Mouse (Mus musculus): ENCODE measurements around the gene Map3k21. TPM values are rescaled to one million over a fixed set of nuclear protein-coding genes. Genes with fewer than 3 reads are reported as not detected.

Gene Map3k21
- total and polyA plus RNA-seq, 2 experiments from 2014 or later = 0.89 to 3.7 TPM

DNA sequence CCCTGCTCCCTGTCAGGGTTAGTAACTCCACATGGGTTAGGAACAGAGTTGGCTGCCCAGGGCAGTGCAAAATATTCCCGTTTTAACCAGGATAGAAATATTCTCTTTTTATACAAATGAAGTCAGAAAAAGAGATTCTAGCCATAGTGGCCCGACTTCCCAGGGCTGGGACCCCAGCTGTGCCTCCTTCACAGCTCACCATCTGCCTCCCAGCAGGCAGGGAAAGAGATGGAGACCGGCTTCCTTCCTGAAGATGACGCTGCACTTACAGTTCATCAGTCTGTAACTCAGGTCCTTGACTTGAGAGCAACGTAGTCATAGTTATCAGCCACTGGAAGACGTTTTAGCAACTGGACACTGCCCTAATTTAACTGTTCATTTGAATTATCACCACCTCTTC lies 70.6 kb downstream of the Map3k21 start:
- no peaks in the 10 kb centered on the region for H3K36me3 ChIP-seq (ENCODE audit: insufficient read depth, low read length)

DNA sequence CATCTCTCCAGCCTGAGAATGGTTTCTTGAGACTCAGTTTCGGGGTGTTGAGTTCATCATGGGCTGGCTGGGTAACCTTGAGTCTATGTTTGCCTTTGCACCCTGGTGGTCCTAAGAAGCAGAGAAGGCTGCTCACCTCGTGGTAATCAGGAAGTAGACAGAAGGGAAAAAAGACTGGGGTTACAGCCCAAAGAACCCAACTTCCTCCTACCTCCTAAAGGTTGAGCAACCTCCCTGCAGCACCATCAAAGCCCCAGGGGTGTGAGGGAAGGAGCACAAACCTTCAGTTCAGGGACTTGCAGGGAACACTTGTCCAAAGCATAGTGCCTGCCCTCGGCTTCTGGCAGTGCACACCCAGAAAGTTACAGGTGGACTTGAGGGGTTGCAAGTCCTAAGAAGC lies 73.3 kb downstream of the Map3k21 start:
- Histone ChIP-seq H3K4me3 (ENCODE audit: low read length) (no peak overlapping the region), H3K4me2 (ENCODE audit: low read depth, low read length) (no peak overlapping the region), H3K4me1 (ENCODE audit: insufficient read depth, low read length) (0 out of 2 replicates have a peak, but pooled peaks cover 2% of the 10 kb centered on the region), H3K36me3 (ENCODE audit: insufficient read depth, low read length) (no peaks in the 10 kb centered on the region), H3K27me3 (ENCODE audit: insufficient read depth, low read length) (no peaks in the 10 kb centered on the region), H3K9ac (replicated peaks; ENCODE audit: low read length) (no peak overlapping the region), H3K9me3 (ENCODE audit: low read length) (no peaks in the 10 kb centered on the region), H3K27ac (no peak overlapping the region)
- no peak for TF ChIP-seq CTCF (IDR thresholded peaks at IDR 0.05; ENCODE audit: low read depth)
- WGBS = 73% methylated on average over 3 of the region's 3 CpGs
- ATAC-seq (no peak), DNase-seq (ENCODE audit: low spot score) (no peak)

More for the DNA sequence above, 70.6 kb downstream of the Map3k21 start:
- Histone ChIP-seq H3K4me2 (ENCODE audit: low read depth, low read length) (no peak overlapping the region), H3K4me1 (ENCODE audit: insufficient read depth, low read length) (no peaks in the 10 kb centered on the region), H3K9ac (replicated peaks; ENCODE audit: low read length) (no peak overlapping the region), H3K9me3 (ENCODE audit: low read length) (no peaks in the 10 kb centered on the region), H3K27ac (no peak overlapping the region), H3K4me3 (ENCODE audit: low read length) (no peak overlapping the region), H3K27me3 (ENCODE audit: insufficient read depth, low read length) (no peaks in the 10 kb centered on the region)
- no peak for ATAC-seq
- DNase-seq (ENCODE audit: low spot score) = no peak
- no peak for TF ChIP-seq CTCF (IDR thresholded peaks at IDR 0.05; ENCODE audit: low read depth)
- WGBS = 26% methylated on average over 6 of the region's 6 CpGs

DNA sequence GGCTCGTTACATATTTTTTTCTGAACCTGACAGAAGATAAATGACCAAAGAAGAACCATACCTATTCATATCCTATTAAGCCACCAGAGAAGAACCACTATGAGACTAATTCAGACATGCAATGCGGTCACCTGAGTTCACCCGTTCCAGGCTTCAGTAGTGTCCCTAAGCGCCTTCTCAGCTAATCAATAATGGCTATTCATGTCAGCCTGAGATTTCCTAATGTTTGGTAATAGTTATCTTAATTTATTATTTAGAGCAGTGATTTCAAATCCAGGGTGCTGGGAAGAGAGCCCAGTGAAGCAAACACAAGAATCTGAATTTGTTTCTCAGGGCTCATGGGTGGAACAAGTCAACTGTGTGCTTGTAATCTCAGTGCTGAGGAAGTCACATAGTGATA lies 73.9 kb downstream of the Map3k21 start:
- Histone ChIP-seq H3K36me3 (ENCODE audit: insufficient read depth, low read length) (no peaks in the 10 kb centered on the region), H3K9ac (replicated peaks; ENCODE audit: low read length) (no peak overlapping the region), H3K4me1 (ENCODE audit: insufficient read depth, low read length) (0 out of 2 replicates have a peak, but pooled peaks cover 2% of the 10 kb centered on the region), H3K4me2 (ENCODE audit: low read depth, low read length) (no peak overlapping the region), H3K27ac (no peak overlapping the region), H3K4me3 (ENCODE audit: low read length) (no peak overlapping the region), H3K27me3 (ENCODE audit: insufficient read depth, low read length) (no peaks in the 10 kb centered on the region), H3K9me3 (ENCODE audit: low read length) (no peaks in the 10 kb centered on the region)
- WGBS = 90% methylated on average over 4 of the region's 4 CpGs
- no peak for TF ChIP-seq CTCF (IDR thresholded peaks at IDR 0.05; ENCODE audit: low read depth)
- ATAC-seq (no peak), DNase-seq (ENCODE audit: low spot score) (no peak)

- H3K4me1 ChIP-seq (ENCODE audit: insufficient read depth, low read length) = 0 out of 2 replicates have a peak, but pooled peaks cover 2% of the 10 kb centered on the region
- no peaks in the 10 kb centered on the region for H3K27me3 ChIP-seq (ENCODE audit: insufficient read depth, low read length)
- H3K36me3 ChIP-seq (ENCODE audit: insufficient read depth, low read length) = no peaks in the 10 kb centered on the region
- ATAC-seq = no peak
- peak; percentile 11 for DNase-seq (ENCODE audit: low spot score)
- H3K4me3 ChIP-seq (ENCODE audit: low read length) = no peak overlapping the region
- TF ChIP-seq CTCF (IDR thresholded peaks at IDR 0.05; ENCODE audit: low read depth) = no peak
- H3K4me2 ChIP-seq (ENCODE audit: low read depth, low read length) = no peak overlapping the region
- no peak overlapping the region for H3K9ac ChIP-seq (replicated peaks; ENCODE audit: low read length)
- no peak overlapping the region for H3K27ac ChIP-seq
- WGBS = 80% methylated on average over 2 of the region's 2 CpGs
- no peaks in the 10 kb centered on the region for H3K9me3 ChIP-seq (ENCODE audit: low read length)
Measured at GRCm38 (mm10) chr8:125985364-125985763, 75.1 kb downstream of the Map3k21 start.

- Histone ChIP-seq H3K27me3 (ENCODE audit: insufficient read depth, low read length) (no peaks in the 10 kb centered on the region), H3K9ac (replicated peaks; ENCODE audit: low read length) (no peak overlapping the region), H3K36me3 (ENCODE audit: insufficient read depth, low read length) (no peaks in the 10 kb centered on the region), H3K27ac (peak overlapping the region; percentile 41), H3K4me1 (ENCODE audit: insufficient read depth, low read length) (0 out of 2 replicates have a peak, but pooled peaks cover 2% of the 10 kb centered on the region), H3K4me3 (ENCODE audit: low read length) (no peak overlapping the region), H3K4me2 (ENCODE audit: low read depth, low read length) (no peak overlapping the region), H3K9me3 (ENCODE audit: low read length) (no peaks in the 10 kb centered on the region)
- ATAC-seq = peak; percentile 71; the same call in 1 of the 2 replicates
- peak; percentile 36 for DNase-seq (ENCODE audit: low spot score)
- 17% methylated on average over 6 of the region's 6 CpGs for WGBS
- TF ChIP-seq CTCF (IDR thresholded peaks at IDR 0.05; ENCODE audit: low read depth) = no peak
Measured at GRCm38 (mm10) chr8:125986999-125987589, 76.8 kb downstream of the Map3k21 start.

- no peaks in the 10 kb centered on the region for H3K9me3 ChIP-seq (ENCODE audit: low read length)
- no peak overlapping the region for H3K27ac ChIP-seq
- no peak overlapping the region for H3K9ac ChIP-seq (replicated peaks; ENCODE audit: low read length)
- no peak overlapping the region for H3K4me2 ChIP-seq (ENCODE audit: low read depth, low read length)
- TF ChIP-seq CTCF (IDR thresholded peaks at IDR 0.05; ENCODE audit: low read depth) = no peak
- 0 out of 2 replicates have a peak, but pooled peaks cover 2% of the 10 kb centered on the region for H3K4me1 ChIP-seq (ENCODE audit: insufficient read depth, low read length)
- 52% methylated on average over 2 of the region's 2 CpGs for WGBS
- H3K27me3 ChIP-seq (ENCODE audit: insufficient read depth, low read length) = no peaks in the 10 kb centered on the region
- H3K36me3 ChIP-seq (ENCODE audit: insufficient read depth, low read length) = no peaks in the 10 kb centered on the region
- no peak overlapping the region for H3K4me3 ChIP-seq (ENCODE audit: low read length)
- DNase-seq (ENCODE audit: low spot score) = no peak
- ATAC-seq = no peak
Measured at GRCm38 (mm10) chr8:125987996-125988395, 77.7 kb downstream of the Map3k21 start.

DNA sequence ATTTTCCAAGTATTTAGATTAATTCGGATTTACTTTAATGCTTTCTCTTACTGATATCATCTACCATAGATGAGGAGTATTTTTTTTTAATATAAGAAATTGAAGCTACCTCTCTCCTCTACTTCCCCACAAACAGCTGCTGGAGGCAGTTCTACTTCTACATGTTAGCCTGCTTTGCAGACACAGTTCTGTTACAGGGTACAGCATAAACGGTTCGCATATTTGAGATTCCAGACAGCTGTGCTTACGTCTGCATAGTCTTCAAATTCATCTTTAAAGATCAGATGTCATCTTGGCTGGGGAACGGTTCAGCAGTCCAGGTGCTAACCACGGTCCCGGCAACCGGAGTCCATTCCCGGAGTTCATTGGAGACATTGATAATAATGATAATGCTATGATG lies 83.4 kb downstream of the Map3k21 start:
- WGBS = 85% methylated on average over 9 of the region's 9 CpGs

More for the DNA sequence above, 83.4 kb downstream of the Map3k21 start:
- peaks cover 17% of the 10 kb centered on the region for H3K4me1 ChIP-seq (ENCODE audit: insufficient read depth, low read length)
- no peaks in the 10 kb centered on the region for H3K27me3 ChIP-seq (ENCODE audit: insufficient read depth, low read length)
- H3K9ac ChIP-seq (replicated peaks; ENCODE audit: low read length) = no peak overlapping the region
- H3K4me2 ChIP-seq (ENCODE audit: low read depth, low read length) = no peak overlapping the region
- H3K36me3 ChIP-seq (ENCODE audit: insufficient read depth, low read length) = no peaks in the 10 kb centered on the region
- no peak for TF ChIP-seq CTCF (IDR thresholded peaks at IDR 0.05; ENCODE audit: low read depth)
- no peaks in the 10 kb centered on the region for H3K9me3 ChIP-seq (ENCODE audit: low read length)
- DNase-seq (ENCODE audit: low spot score) (no peak), ATAC-seq (no peak)
- no peak overlapping the region for H3K27ac ChIP-seq
- no peak overlapping the region for H3K4me3 ChIP-seq (ENCODE audit: low read length)

All from hindbrain, postnatal 0 days (tissue).